Mouse (Mus musculus) testis, adult 2 months (tissue): ENCODE data around the gene Irak2.

Source experiments
- CTCF ChIP-seq: fragments of 200-500 bp; IDR thresholded peaks from 2 replicates; pipeline ENCODE4 v1.5.1; 2012; ENCODE audit warnings: low read depth, mild to moderate bottlenecking, inconsistent platforms, low read length, moderate library complexity; ENCODE audit not compliant: control insufficient read depth, insufficient read depth, insufficient replicate concordance
- POLR2A ChIP-seq: fragments of 200-500 bp; IDR thresholded peaks from 2 replicates; pipeline ENCODE4 v1.6.1; 2012; ENCODE audit warnings: low read depth, mild to moderate bottlenecking, inconsistent platforms, low read length, moderate library complexity; ENCODE audit not compliant: control insufficient read depth

DNA sequence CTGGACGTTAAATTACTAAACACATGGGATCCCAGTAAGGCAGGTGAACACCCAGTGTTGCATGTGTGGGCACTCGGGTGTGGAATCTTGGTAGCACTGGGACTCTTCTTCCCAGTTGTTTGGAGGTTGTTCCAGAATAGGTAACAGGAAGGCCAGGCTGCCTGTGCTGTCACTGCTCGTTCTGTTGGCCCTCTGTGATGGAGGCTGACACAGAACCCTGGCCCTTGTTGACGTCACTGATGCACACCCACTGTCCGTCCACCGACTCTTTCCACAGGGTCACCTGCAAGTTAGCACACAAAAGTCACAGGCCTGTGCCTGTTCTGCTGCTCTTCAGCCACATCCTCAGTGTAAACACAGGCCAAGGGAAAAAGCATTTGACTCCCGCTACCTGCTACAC, 89.9 kb downstream of the Irak2 start:
- TF ChIP-seq CTCF, result no peak
- no peak for TF ChIP-seq POLR2A
